Mouse (Mus musculus): ENCODE measurements around the gene Rad9b. TPM values are rescaled to one million over a fixed set of nuclear protein-coding genes. Genes with fewer than 3 reads are reported as not detected.

Rad9b gene
- polyA plus RNA-seq, 1 experiment, result 4.1 TPM

GRCm38 (mm10) chr5:122396791-122397190 is 42.8 kb upstream of the Rad9b start:
- Histone ChIP-seq H3K27ac (ENCODE audit: control insufficient read depth, insufficient read depth, low read depth, low read length, poor library complexity) (peak overlapping the region; percentile 30; the same call in 1 of the 2 replicates), H3K4me3 (replicated peaks; ENCODE audit: control insufficient read depth, low read depth, low read length) (no peak overlapping the region), H3K4me1 (ENCODE audit: control insufficient read depth, insufficient read depth, low read length) (peaks cover 9% of the 10 kb centered on the region; the same call in 1 of the 2 replicates)
- TF ChIP-seq POLR2A (IDR thresholded peaks at IDR 0.05; ENCODE audit: borderline replicate concordance, control insufficient read depth, low read depth, low read length) (no peak), CTCF (IDR thresholded peaks at IDR 0.05; ENCODE audit: control insufficient read depth, insufficient read depth, low read length) (no peak)
- 19% methylated on average over 10 of the region's 10 CpGs for WGBS

GRCm38 (mm10) chr5:122393887-122394286 is 39.9 kb upstream of the Rad9b start:
- TF ChIP-seq POLR2A (IDR thresholded peaks at IDR 0.05; ENCODE audit: borderline replicate concordance, control insufficient read depth, low read depth, low read length), result no peak
- peak; percentile 80 for TF ChIP-seq CTCF (IDR thresholded peaks at IDR 0.05; ENCODE audit: control insufficient read depth, insufficient read depth, low read length)
- no peak overlapping the region for H3K4me3 ChIP-seq (replicated peaks; ENCODE audit: control insufficient read depth, low read depth, low read length)
- peaks cover 9% of the 10 kb centered on the region; the same call in 1 of the 2 replicates for H3K4me1 ChIP-seq (ENCODE audit: control insufficient read depth, insufficient read depth, low read length)
- 38% methylated on average over 2 of the region's 2 CpGs for WGBS
- no peak overlapping the region for H3K27ac ChIP-seq (ENCODE audit: control insufficient read depth, insufficient read depth, low read depth, low read length, poor library complexity)

GRCm38 (mm10) chr5:122392227-122393004 is 38.4 kb upstream of the Rad9b start:
- no peak for TF ChIP-seq POLR2A (IDR thresholded peaks at IDR 0.05; ENCODE audit: borderline replicate concordance, control insufficient read depth, low read depth, low read length)
- no peak for TF ChIP-seq CTCF (IDR thresholded peaks at IDR 0.05; ENCODE audit: control insufficient read depth, insufficient read depth, low read length)
- Histone ChIP-seq H3K27ac (ENCODE audit: control insufficient read depth, insufficient read depth, low read depth, low read length, poor library complexity) (peak overlapping the region; percentile 91), H3K4me3 (replicated peaks; ENCODE audit: control insufficient read depth, low read depth, low read length) (peak overlapping the region; percentile 98), H3K4me1 (ENCODE audit: control insufficient read depth, insufficient read depth, low read length) (peaks cover 8% of the 10 kb centered on the region; the same call in 1 of the 2 replicates)
- 1% methylated on average over 19 of the region's 19 CpGs for WGBS

- Histone ChIP-seq H3K4me1 (ENCODE audit: control insufficient read depth, insufficient read depth, low read length) (peaks cover 6% of the 10 kb centered on the region; the same call in 1 of the 2 replicates), H3K27ac (ENCODE audit: control insufficient read depth, insufficient read depth, low read depth, low read length, poor library complexity) (peak within 1 kb of the TSS; percentile 91), H3K4me3 (replicated peaks; ENCODE audit: control insufficient read depth, low read depth, low read length) (peak within 1 kb of the TSS; percentile 98)
- under 1% methylated on average over 39 of the region's 39 CpGs for WGBS
- TF ChIP-seq CTCF (IDR thresholded peaks at IDR 0.05; ENCODE audit: control insufficient read depth, insufficient read depth, low read length) (peak; percentile 96), POLR2A (IDR thresholded peaks at IDR 0.05; ENCODE audit: borderline replicate concordance, control insufficient read depth, low read depth, low read length) (peak; percentile 68; the same call in 1 of the 2 replicates)
Measured at GRCm38 (mm10) chr5:122391786-122392180, 37.8 kb upstream of the Rad9b start, which contains the start of gene Arpc3. TSS of gene Arpc3 (plus strand) at chr5:122391878.

GRCm38 (mm10) chr5:122391178-122391785 is 37.2 kb upstream of the Rad9b start:
- 44% methylated on average over 16 of the region's 16 CpGs for WGBS
- TF ChIP-seq POLR2A (IDR thresholded peaks at IDR 0.05; ENCODE audit: borderline replicate concordance, control insufficient read depth, low read depth, low read length) (no peak), CTCF (IDR thresholded peaks at IDR 0.05; ENCODE audit: control insufficient read depth, insufficient read depth, low read length) (no peak)
- Histone ChIP-seq H3K27ac (ENCODE audit: control insufficient read depth, insufficient read depth, low read depth, low read length, poor library complexity) (no peak overlapping the region; the same call in 1 of the 2 replicates), H3K4me3 (replicated peaks; ENCODE audit: control insufficient read depth, low read depth, low read length) (no peak overlapping the region), H3K4me1 (ENCODE audit: control insufficient read depth, insufficient read depth, low read length) (peaks cover 3% of the 10 kb centered on the region; the same call in 1 of the 2 replicates)

GRCm38 (mm10) chr5:122390671-122391070 is 36.6 kb upstream of the Rad9b start:
- H3K4me3 ChIP-seq (replicated peaks; ENCODE audit: control insufficient read depth, low read depth, low read length), result no peak overlapping the region
- peaks cover 3% of the 10 kb centered on the region; the same call in 1 of the 2 replicates for H3K4me1 ChIP-seq (ENCODE audit: control insufficient read depth, insufficient read depth, low read length)
- H3K27ac ChIP-seq (ENCODE audit: control insufficient read depth, insufficient read depth, low read depth, low read length, poor library complexity), result no peak overlapping the region
- TF ChIP-seq POLR2A (IDR thresholded peaks at IDR 0.05; ENCODE audit: borderline replicate concordance, control insufficient read depth, low read depth, low read length) (no peak), CTCF (IDR thresholded peaks at IDR 0.05; ENCODE audit: control insufficient read depth, insufficient read depth, low read length) (no peak)

GRCm38 (mm10) chr5:122390006-122390405 is 36.0 kb upstream of the Rad9b start:
- H3K4me3 ChIP-seq (replicated peaks; ENCODE audit: control insufficient read depth, low read depth, low read length), result no peak overlapping the region
- WGBS, result 85% methylated on average over 5 of the region's 5 CpGs
- peaks cover 1% of the 10 kb centered on the region; the same call in 1 of the 2 replicates for H3K4me1 ChIP-seq (ENCODE audit: control insufficient read depth, insufficient read depth, low read length)
- no peak overlapping the region for H3K27ac ChIP-seq (ENCODE audit: control insufficient read depth, insufficient read depth, low read depth, low read length, poor library complexity)
- TF ChIP-seq CTCF (IDR thresholded peaks at IDR 0.05; ENCODE audit: control insufficient read depth, insufficient read depth, low read length) (no peak), POLR2A (IDR thresholded peaks at IDR 0.05; ENCODE audit: borderline replicate concordance, control insufficient read depth, low read depth, low read length) (no peak)

Data from bone marrow, adult 2 months (tissue).